Mouse (Mus musculus): Measurements from ENCODE around the gene A430033K04Rik. TPM values are rescaled to one million over a fixed set of nuclear protein-coding genes. Genes with fewer than 3 reads are reported as not detected.

A430033K04Rik gene
- total RNA-seq, 2 experiments from 2014 or later: 1.6 to 4.4 TPM

- ATAC-seq (replicated peaks; ENCODE audit: low FRiP score, poor library complexity, severe bottlenecking): no peak
These were observed 70.4 kb downstream of the A430033K04Rik start for GRCm38 (mm10) chr5:138692936-138693570.

GRCm38 (mm10) chr5:138694036-138694435 is 71.4 kb downstream of the A430033K04Rik start:
- no peak for ATAC-seq (replicated peaks; ENCODE audit: low FRiP score, poor library complexity, severe bottlenecking)

- ATAC-seq (replicated peaks; ENCODE audit: low FRiP score, poor library complexity, severe bottlenecking): no peak
These were observed 72.0 kb downstream of the A430033K04Rik start for GRCm38 (mm10) chr5:138694496-138695167.

- no peak for ATAC-seq (replicated peaks; ENCODE audit: low FRiP score, poor library complexity, severe bottlenecking)
These were observed 74.8 kb downstream of the A430033K04Rik start for GRCm38 (mm10) chr5:138697466-138697865.

Other genes starting within 250 kb of the A430033K04Rik start
- gene Zfp157, start 181.4 kb upstream of the A430033K04Rik start, total RNA-seq (2015; ENCODE audit: low replicate concordance): 3.6 and 6.0 TPM in 2 replicates
- gene Zfp157, start 181.4 kb upstream of the A430033K04Rik start, total RNA-seq (2017; ENCODE audit: low replicate concordance): 0.98 and 2.7 TPM in 2 replicates
- not detected in 2 replicates for gene 1700123K08Rik, start 58.1 kb upstream of the A430033K04Rik start, total RNA-seq (2015; ENCODE audit: low replicate concordance)
- gene 1700123K08Rik, start 58.1 kb upstream of the A430033K04Rik start, total RNA-seq (2017; ENCODE audit: low replicate concordance): not detected in 2 replicates
- gene Zfp68, start 3.1 kb upstream of the A430033K04Rik start, total RNA-seq (2015; ENCODE audit: low replicate concordance): 6.3 and 17.1 TPM in 2 replicates
- 14.3 and 20.9 TPM in 2 replicates for gene Zfp68, start 3.1 kb upstream of the A430033K04Rik start, total RNA-seq (2017; ENCODE audit: low replicate concordance)
- 0.19 and 1.5 TPM in 2 replicates for gene Fam20c, start 131.7 kb downstream of the A430033K04Rik start, total RNA-seq (2015; ENCODE audit: low replicate concordance)
- gene Fam20c, start 131.7 kb downstream of the A430033K04Rik start, total RNA-seq (2017; ENCODE audit: low replicate concordance): 0.60 and 3.3 TPM in 2 replicates
- gene Gm5294, start 197.2 kb downstream of the A430033K04Rik start, total RNA-seq (2015; ENCODE audit: low replicate concordance): not detected in 2 replicates
- not detected in 2 replicates for gene Gm5294, start 197.2 kb downstream of the A430033K04Rik start, total RNA-seq (2017; ENCODE audit: low replicate concordance)